Mouse (Mus musculus): ENCODE results near the gene Nfkb1.

GRCm38 (mm10) chr3:135563163-135563689, 128.1 kb downstream of the Nfkb1 start:
- TF ChIP-seq TAL1 (IDR thresholded peaks at IDR 0.05; ENCODE audit: low read length) (no peak), GATA1 (IDR thresholded peaks at IDR 0.05; ENCODE audit: low read length) (no peak)
